Mouse (Mus musculus) C2C12 (cell line): ENCODE measurements at regions not wholly inside any gene's neighbourhood (a gene's known extent, or its start where the extent isn't known, plus 50 kb on each side); places are given as distances from the start of the nearest gene placed in this dataset.

Experiments used
- H3K27me3 ChIP-seq: one replicate; pipeline ENCODE4 v1.6.1; 2011; ENCODE audit not compliant: control insufficient read depth, insufficient read depth, insufficient read length
- H3K36me3 ChIP-seq: one replicate; pipeline ENCODE4 v1.6.1; 2011; ENCODE audit not compliant: control insufficient read depth, insufficient read depth
- H3K4me3 ChIP-seq: one replicate; pipeline ENCODE4 v1.5.1; 2011; ENCODE audit warnings: mild to moderate bottlenecking, control low read depth; ENCODE audit not compliant: poor library complexity, insufficient read depth, severe bottlenecking
- H3K79me2 ChIP-seq: one replicate; pipeline ENCODE4 v1.6.1; 2011; ENCODE audit not compliant: control insufficient read depth, insufficient read depth
- H3K79me3 ChIP-seq: one replicate; pipeline ENCODE4 v1.6.1; 2011; ENCODE audit warnings: low read depth, control low read depth
- H3ac ChIP-seq: one replicate; pipeline ENCODE3; 2011; ENCODE audit warnings: low read depth; ENCODE audit not compliant: control insufficient read depth, insufficient read length
- CEBPB ChIP-seq: IDR thresholded peaks from one replicate; pipeline ENCODE4 v1.6.1; 2011; ENCODE audit warnings: low read depth, mild to moderate bottlenecking, control low read depth, moderate library complexity
- CTCF ChIP-seq: IDR thresholded peaks from one replicate; pipeline ENCODE4 v1.5.1; 2011; ENCODE audit not compliant: control insufficient read depth, insufficient read depth, insufficient read length
- FOSL1 ChIP-seq: IDR thresholded peaks from one replicate; pipeline ENCODE4 v1.8.0; 2011; ENCODE audit warnings: mild to moderate bottlenecking, low read length; ENCODE audit not compliant: poor library complexity, insufficient read depth, severe bottlenecking
- MAX ChIP-seq: IDR thresholded peaks from one replicate; pipeline ENCODE4 v1.6.1; 2011; ENCODE audit warnings: mild to moderate bottlenecking, control low read depth
- MYOD1 ChIP-seq: IDR thresholded peaks from one replicate; pipeline ENCODE4 v1.6.1; 2011; ENCODE audit warnings: low read depth; ENCODE audit not compliant: control insufficient read depth, insufficient read length
- MYOG ChIP-seq: IDR thresholded peaks from one replicate; pipeline ENCODE4 v1.6.1; 2011; ENCODE audit not compliant: control insufficient read depth, insufficient read length; ENCODE audit errors: extremely low read depth
- USF1 ChIP-seq: IDR thresholded peaks from one replicate; pipeline ENCODE4 v1.6.1; 2011; ENCODE audit warnings: low read depth, mild to moderate bottlenecking, control low read depth, moderate library complexity

DNA sequence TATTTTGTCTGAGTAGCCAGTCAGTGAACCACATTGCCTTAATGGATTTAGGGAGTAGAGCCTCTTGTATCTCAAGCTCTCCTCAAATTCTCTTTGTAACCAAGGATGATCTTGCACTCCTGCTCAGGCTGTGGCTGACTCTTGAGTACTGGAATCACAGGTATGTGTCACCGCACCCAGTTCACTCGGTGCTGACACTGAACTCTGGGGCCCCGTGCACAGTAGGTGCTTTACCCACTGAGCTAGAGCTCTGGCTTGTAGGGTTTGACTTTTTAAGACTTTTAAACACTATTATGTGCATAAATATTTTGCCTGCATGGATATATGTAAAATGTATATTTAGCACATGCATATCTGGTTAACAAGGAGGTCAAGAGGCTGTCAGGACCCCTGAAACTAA is 147.4 kb downstream of the Cartpt start:
- Histone ChIP-seq H3ac (no peak overlapping the region), H3K27me3 (peaks cover 12% of the 10 kb centered on the region), H3K79me2 (no peaks in the 10 kb centered on the region), H3K4me3 (no peak overlapping the region), H3K79me3 (no peaks in the 10 kb centered on the region), H3K36me3 (no peaks in the 10 kb centered on the region)
- TF ChIP-seq MYOG, result no peak
- TF ChIP-seq CEBPB, result no peak
- no peak for TF ChIP-seq USF1
- TF ChIP-seq FOSL1, result no peak
- no peak for TF ChIP-seq MYOD1
- no peak for TF ChIP-seq MAX
- no peak for TF ChIP-seq CTCF

DNA sequence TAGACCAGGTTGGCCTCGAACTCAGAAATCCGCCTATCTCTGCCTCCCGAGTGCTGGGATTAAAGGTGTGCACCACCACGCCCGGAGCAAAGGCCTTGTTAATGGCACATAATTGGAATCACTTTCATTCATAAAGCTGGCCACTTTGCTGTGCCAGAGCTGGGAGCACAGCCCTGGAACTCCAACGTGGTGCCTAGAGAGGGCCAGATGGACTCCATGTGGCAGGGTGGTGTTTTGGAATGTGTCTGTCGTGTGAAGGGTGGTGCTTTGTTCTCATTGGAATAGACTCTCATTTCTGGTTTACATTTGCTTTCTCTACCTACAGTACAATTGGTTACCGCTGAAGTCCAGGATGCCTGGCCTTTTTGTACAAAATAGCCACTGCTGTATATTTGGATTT is 150.2 kb downstream of the Cartpt start:
- H3K27me3 ChIP-seq, result peaks cover 12% of the 10 kb centered on the region
- no peaks in the 10 kb centered on the region for H3K79me2 ChIP-seq
- H3K4me3 ChIP-seq, result no peak overlapping the region
- no peaks in the 10 kb centered on the region for H3K36me3 ChIP-seq
- no peaks in the 10 kb centered on the region for H3K79me3 ChIP-seq
- TF ChIP-seq CEBPB (no peak), MYOD1 (no peak), CTCF (no peak), MYOG (no peak), USF1 (no peak), FOSL1 (no peak), MAX (no peak)
- H3ac ChIP-seq, result no peak overlapping the region

DNA sequence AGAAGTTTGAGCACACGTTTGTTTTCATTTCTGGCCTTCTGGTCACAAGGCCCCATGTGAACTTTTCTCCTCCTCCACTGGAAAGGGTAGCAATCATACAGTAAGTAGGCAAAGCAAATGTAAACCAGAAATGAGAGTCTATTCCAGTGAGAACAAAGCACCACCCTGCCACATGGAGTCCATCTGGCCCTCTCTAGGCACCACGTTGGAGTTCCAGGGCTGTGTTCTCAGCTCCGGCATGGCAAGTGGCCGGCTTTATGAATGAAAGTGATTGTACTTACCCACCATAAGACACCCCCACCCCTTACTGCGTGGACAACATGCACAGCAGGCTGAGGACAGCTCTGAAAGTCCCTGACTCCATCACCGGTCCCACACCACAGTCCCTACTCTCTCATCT is 151.5 kb downstream of the Cartpt start:
- no peak for TF ChIP-seq MYOD1
- Histone ChIP-seq H3K4me3 (no peak overlapping the region), H3K79me2 (no peaks in the 10 kb centered on the region), H3K79me3 (no peaks in the 10 kb centered on the region), H3K36me3 (no peaks in the 10 kb centered on the region), H3ac (no peak overlapping the region), H3K27me3 (peaks cover 7% of the 10 kb centered on the region)

DNA sequence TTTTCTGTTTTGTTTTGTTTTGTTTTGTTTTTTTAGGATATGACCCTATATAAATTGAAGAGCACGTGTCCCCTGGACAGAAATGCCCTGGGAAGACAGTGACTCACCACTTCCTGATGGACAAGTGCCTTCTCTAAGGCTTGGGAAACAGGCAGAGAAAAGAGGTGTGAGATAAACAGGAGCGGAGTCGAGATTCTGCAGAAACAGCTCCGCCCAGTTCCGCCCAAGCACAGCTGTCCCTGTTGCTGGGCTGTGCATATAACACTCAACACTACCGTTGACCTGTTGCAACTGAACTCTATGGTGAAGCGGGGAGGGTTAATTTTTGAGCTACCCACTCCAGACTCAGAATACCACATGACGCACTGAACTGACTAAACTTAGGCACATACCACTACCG is 152.8 kb downstream of the Cartpt start:
- H3K4me3 ChIP-seq, result no peak overlapping the region
- no peaks in the 10 kb centered on the region for H3K36me3 ChIP-seq
- TF ChIP-seq CEBPB (no peak), MYOG (no peak), CTCF (no peak), USF1 (no peak)
- H3K27me3 ChIP-seq, result no peaks in the 10 kb centered on the region
- H3K79me3 ChIP-seq, result no peaks in the 10 kb centered on the region
- no peak overlapping the region for H3ac ChIP-seq
- H3K79me2 ChIP-seq, result no peaks in the 10 kb centered on the region

DNA sequence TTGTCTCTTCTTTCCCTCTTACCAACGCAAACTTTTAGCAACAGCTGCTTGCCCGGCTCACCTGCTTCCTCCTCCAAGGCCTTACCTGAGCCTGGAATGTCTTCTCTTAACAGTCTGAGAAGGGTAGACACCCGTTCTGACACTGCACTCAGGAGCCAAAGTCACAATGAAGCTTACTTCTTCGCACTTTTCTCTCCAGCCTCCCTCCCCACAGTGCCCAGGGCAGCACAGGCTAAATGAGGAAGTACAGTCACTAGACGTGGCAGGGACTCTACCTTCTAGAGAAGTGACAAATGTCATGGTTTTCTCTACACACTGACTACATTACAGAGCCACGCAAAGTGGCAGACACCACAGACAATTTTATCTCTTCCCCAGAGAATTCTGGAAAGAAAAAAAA is 155.4 kb downstream of the Cartpt start:
- Histone ChIP-seq H3K36me3 (no peaks in the 10 kb centered on the region), H3K27me3 (no peaks in the 10 kb centered on the region), H3K79me2 (no peaks in the 10 kb centered on the region), H3ac (no peak overlapping the region), H3K4me3 (no peak overlapping the region), H3K79me3 (no peaks in the 10 kb centered on the region)
- TF ChIP-seq MYOD1 (no peak), CEBPB (no peak), MAX (no peak), FOSL1 (no peak), MYOG (no peak), USF1 (no peak), CTCF (no peak)

DNA sequence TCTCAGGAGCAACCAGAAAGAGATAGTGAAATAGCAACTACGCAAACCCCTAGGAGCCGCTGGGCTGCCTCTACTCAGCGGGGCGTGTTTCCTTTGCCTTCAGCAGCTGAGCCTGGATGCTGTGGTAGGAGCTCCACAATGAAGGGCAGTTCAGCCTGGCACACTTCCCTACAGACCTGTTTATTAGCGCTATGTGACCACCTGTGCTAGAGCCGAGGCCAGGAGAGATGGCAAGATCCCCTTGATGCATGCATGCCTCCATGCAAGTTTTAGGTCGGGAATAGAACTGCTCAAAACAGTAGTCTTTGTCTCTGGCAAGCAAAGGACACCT is 156.1 kb downstream of the Cartpt start:
- no peaks in the 10 kb centered on the region for H3K36me3 ChIP-seq
- no peak overlapping the region for H3ac ChIP-seq
- TF ChIP-seq MAX (no peak), MYOD1 (no peak), MYOG (no peak), USF1 (no peak), FOSL1 (no peak), CEBPB (no peak), CTCF (no peak)
- no peak overlapping the region for H3K4me3 ChIP-seq
- H3K79me2 ChIP-seq, result no peaks in the 10 kb centered on the region
- no peaks in the 10 kb centered on the region for H3K27me3 ChIP-seq
- no peaks in the 10 kb centered on the region for H3K79me3 ChIP-seq
